Mouse (Mus musculus): ENCODE measurements around the gene Gm21981. TPM values are rescaled to one million over a fixed set of nuclear protein-coding genes. Genes with fewer than 3 reads are reported as not detected.
"Not testable (repeated sequence)": the region's sequence is repeated elsewhere in the genome, so short reads cannot be mapped to it uniquely, and the experiment has no call there.

Gm21981 gene
- polyA plus RNA-seq, 1 experiment from 2014 or later, result 0.19 TPM

- 70% methylated on average over 3 of the region's 3 CpGs for WGBS
Measured at GRCm38 (mm10) chr17:47658741-47659243, 35.5 kb downstream of the Gm21981 start.

GRCm38 (mm10) chr17:47657901-47658300, 36.4 kb downstream of the Gm21981 start:
- no peaks in the 10 kb centered on the region for H3K27me3 ChIP-seq
- H3K9me3 ChIP-seq (replicated peaks), result no peaks in the 10 kb centered on the region
- no peaks in the 10 kb centered on the region for H3K4me1 ChIP-seq (replicated peaks)
- ATAC-seq (replicated peaks; ENCODE audit: insufficient number of reproducible peaks, insufficient read depth, low FRiP score, low read depth), result no peak
- H3K36me3 ChIP-seq, result no peaks in the 10 kb centered on the region
- no peak overlapping the region for H3K9ac ChIP-seq
- no peak overlapping the region for H3K27ac ChIP-seq
- 83% methylated on average over 4 of the region's 4 CpGs for WGBS
- no peak overlapping the region for H3K4me3 ChIP-seq
- H3K4me2 ChIP-seq, result no peak overlapping the region

More at GRCm38 (mm10) chr17:47658741-47659243, 35.5 kb downstream of the Gm21981 start:
- no peak overlapping the region for H3K4me3 ChIP-seq
- no peaks in the 10 kb centered on the region for H3K9me3 ChIP-seq (replicated peaks)
- no peaks in the 10 kb centered on the region for H3K36me3 ChIP-seq
- no peak overlapping the region for H3K9ac ChIP-seq
- H3K4me1 ChIP-seq (replicated peaks), result no peaks in the 10 kb centered on the region
- no peak for ATAC-seq (replicated peaks; ENCODE audit: insufficient number of reproducible peaks, insufficient read depth, low FRiP score, low read depth)
- H3K4me2 ChIP-seq, result no peak overlapping the region
- H3K27ac ChIP-seq, result no peak overlapping the region
- no peaks in the 10 kb centered on the region for H3K27me3 ChIP-seq

- no peak for ATAC-seq (replicated peaks; ENCODE audit: insufficient number of reproducible peaks, insufficient read depth, low FRiP score, low read depth)
- no peak overlapping the region for H3K4me2 ChIP-seq
- H3K9me3 ChIP-seq (replicated peaks), result no peaks in the 10 kb centered on the region
- WGBS, result 79% methylated on average over 5 of the region's 5 CpGs
- H3K4me3 ChIP-seq, result no peak overlapping the region
- no peak overlapping the region for H3K27ac ChIP-seq
- no peaks in the 10 kb centered on the region for H3K36me3 ChIP-seq
- no peak overlapping the region for H3K9ac ChIP-seq
- H3K4me1 ChIP-seq (replicated peaks), result no peaks in the 10 kb centered on the region
- H3K27me3 ChIP-seq, result no peaks in the 10 kb centered on the region
Measured at GRCm38 (mm10) chr17:47655697-47656096, 38.6 kb downstream of the Gm21981 start.

- WGBS, result 91% methylated on average over 8 of the region's 8 CpGs
- not testable (repeated sequence) for H3K36me3 ChIP-seq; H3K4me2 ChIP-seq; H3K4me3 ChIP-seq; H3K9ac ChIP-seq; ATAC-seq (replicated peaks; ENCODE audit: insufficient number of reproducible peaks, insufficient read depth, low FRiP score, low read depth); H3K27ac ChIP-seq; H3K27me3 ChIP-seq; H3K4me1 ChIP-seq (replicated peaks); H3K9me3 ChIP-seq (replicated peaks)
Measured at GRCm38 (mm10) chr17:47654346-47654745, 39.9 kb downstream of the Gm21981 start.

GRCm38 (mm10) chr17:47651953-47652352, 42.3 kb downstream of the Gm21981 start:
- WGBS, result 89% methylated on average over 2 of the region's 2 CpGs
- no peaks in the 10 kb centered on the region for H3K27me3 ChIP-seq

GRCm38 (mm10) chr17:47648966-47649365, 45.3 kb downstream of the Gm21981 start:
- ATAC-seq (replicated peaks; ENCODE audit: insufficient number of reproducible peaks, insufficient read depth, low FRiP score, low read depth), result no peak
- 68% methylated on average over 4 of the region's 4 CpGs for WGBS
- no peak overlapping the region for H3K4me2 ChIP-seq

More at GRCm38 (mm10) chr17:47651953-47652352, 42.3 kb downstream of the Gm21981 start:
- Histone ChIP-seq H3K9me3 (replicated peaks) (no peaks in the 10 kb centered on the region), H3K4me2 (no peak overlapping the region), H3K4me3 (no peak overlapping the region), H3K36me3 (no peaks in the 10 kb centered on the region), H3K9ac (no peak overlapping the region), H3K27ac (no peak overlapping the region), H3K4me1 (replicated peaks) (no peaks in the 10 kb centered on the region)
- ATAC-seq (replicated peaks; ENCODE audit: insufficient number of reproducible peaks, insufficient read depth, low FRiP score, low read depth), result no peak

GRCm38 (mm10) chr17:47646683-47647082, 47.6 kb downstream of the Gm21981 start:
- H3K9ac ChIP-seq, result no peak overlapping the region
- H3K4me2 ChIP-seq, result no peak overlapping the region
- no peaks in the 10 kb centered on the region for H3K4me1 ChIP-seq (replicated peaks)
- H3K27ac ChIP-seq, result no peak overlapping the region
- H3K9me3 ChIP-seq (replicated peaks), result no peaks in the 10 kb centered on the region
- no peaks in the 10 kb centered on the region for H3K27me3 ChIP-seq
- no peak overlapping the region for H3K4me3 ChIP-seq
- no peak for ATAC-seq (replicated peaks; ENCODE audit: insufficient number of reproducible peaks, insufficient read depth, low FRiP score, low read depth)
- no peaks in the 10 kb centered on the region for H3K36me3 ChIP-seq
- 82% methylated on average over 1 of the region's 1 CpGs for WGBS

More at GRCm38 (mm10) chr17:47648966-47649365, 45.3 kb downstream of the Gm21981 start:
- Histone ChIP-seq H3K9ac (no peak overlapping the region), H3K27me3 (no peaks in the 10 kb centered on the region), H3K4me1 (replicated peaks) (no peaks in the 10 kb centered on the region), H3K4me3 (no peak overlapping the region), H3K27ac (no peak overlapping the region), H3K9me3 (replicated peaks) (no peaks in the 10 kb centered on the region), H3K36me3 (no peaks in the 10 kb centered on the region)

GRCm38 (mm10) chr17:47642992-47643391, 51.3 kb downstream of the Gm21981 start:
- Histone ChIP-seq H3K4me1 (replicated peaks) (no peaks in the 10 kb centered on the region), H3K27ac (no peak overlapping the region), H3K27me3 (no peaks in the 10 kb centered on the region), H3K4me2 (no peak overlapping the region), H3K36me3 (no peaks in the 10 kb centered on the region), H3K9ac (no peak overlapping the region), H3K9me3 (replicated peaks) (no peaks in the 10 kb centered on the region), H3K4me3 (no peak overlapping the region)
- ATAC-seq (replicated peaks; ENCODE audit: insufficient number of reproducible peaks, insufficient read depth, low FRiP score, low read depth), result no peak
- 80% methylated on average over 2 of the region's 2 CpGs for WGBS

Other genes with a start within 250 kb of the Gm21981 start
- 17.0 and 20.5 TPM in 2 replicates for gene Taf8, start 192.2 kb downstream of the Gm21981 start, polyA plus RNA-seq (2015; fragmentation: Nextera tagmentation; extraction: Ambion mirVana)
- 369 and 456 TPM in 2 replicates for gene Ccnd3, start 189.4 kb downstream of the Gm21981 start, polyA plus RNA-seq (2015; fragmentation: Nextera tagmentation; extraction: Ambion mirVana)
- gene Bysl, start 83.0 kb downstream of the Gm21981 start, polyA plus RNA-seq (2015; fragmentation: Nextera tagmentation; extraction: Ambion mirVana), result 18.2 and 22.6 TPM in 2 replicates
- 25.4 and 31.2 TPM in 2 replicates for gene Med20, start 82.9 kb downstream of the Gm21981 start, polyA plus RNA-seq (2015; fragmentation: Nextera tagmentation; extraction: Ambion mirVana)
- 0.60 and 1.6 TPM in 2 replicates for gene Gm20517, start 82.9 kb downstream of the Gm21981 start, polyA plus RNA-seq (2015; fragmentation: Nextera tagmentation; extraction: Ambion mirVana)
- gene Usp49, start 63.8 kb downstream of the Gm21981 start, polyA plus RNA-seq (2015; fragmentation: Nextera tagmentation; extraction: Ambion mirVana), result 2.5 and 3.2 TPM in 2 replicates
- 260 and 304 TPM in 2 replicates for gene Tomm6, start 6.1 kb downstream of the Gm21981 start, polyA plus RNA-seq (2015; fragmentation: Nextera tagmentation; extraction: Ambion mirVana)
- gene Frs3, start 5.4 kb downstream of the Gm21981 start, polyA plus RNA-seq (2015; fragmentation: Nextera tagmentation; extraction: Ambion mirVana), result 3.8 and 4.1 TPM in 2 replicates
- gene Prickle4, start 281 bp upstream of the Gm21981 start, polyA plus RNA-seq (2015; fragmentation: Nextera tagmentation; extraction: Ambion mirVana), result 0.44 and 0.53 TPM in 2 replicates
- gene Pgc, start 32.4 kb upstream of the Gm21981 start, polyA plus RNA-seq (2015; fragmentation: Nextera tagmentation; extraction: Ambion mirVana), result 0.40 and 0.81 TPM in 2 replicates
- gene Tfeb, start 42.6 kb upstream of the Gm21981 start, polyA plus RNA-seq (2015; fragmentation: Nextera tagmentation; extraction: Ambion mirVana), result 24.9 and 25.2 TPM in 2 replicates
- 7.9 and 12.1 TPM in 2 replicates for gene Mdfi, start 140.2 kb upstream of the Gm21981 start, polyA plus RNA-seq (2015; fragmentation: Nextera tagmentation; extraction: Ambion mirVana)
- 6.4 and 11.1 TPM in 2 replicates for gene Foxp4, start 230.2 kb upstream of the Gm21981 start, polyA plus RNA-seq (2015; fragmentation: Nextera tagmentation; extraction: Ambion mirVana)

Measured in heart, embryonic 15.5 days (tissue).